ENCODE assay signal across 10 mouse cellular contexts in genomic region chr9:40811860-40812259, GRCm38 (mm10). TPM values are rescaled to one million over a fixed set of nuclear protein-coding genes. Genes with fewer than 3 reads are reported as not detected.
DNase-seq lines count a peak whose midpoint lies in the region; ATAC-seq and TF ChIP-seq lines count a peak whose summit lies in the region.
"Had no signal": no experiment of that assay in that cellular context is flagged by ENCODE, and none has a peak within 500 bp of the region (broad histone marks: within the 10 kb centered on the region; RNA-seq: fewer than 3 reads in every experiment).

No protein-coding gene starts in this region.

- H3K27me3 ChIP-seq in intestine, postnatal 0 days (replicated peaks; ENCODE audit: control insufficient read depth, insufficient read depth, low read length) = no peaks in the 10 kb centered on the region
- H3K27me3 ChIP-seq in intestine, embryonic 15.5 days (replicated peaks) = no peaks in the 10 kb centered on the region
- H3K27me3 ChIP-seq: midbrain, embryonic 12.5 days had no signal

- peak; percentile 59 for TF ChIP-seq CTCF in intestine, postnatal 0 days (IDR thresholded peaks at IDR 0.05; ENCODE audit: low read depth)

- H3K9ac ChIP-seq in intestine, postnatal 0 days (ENCODE audit: low read depth, low read length) = no peak overlapping the region
- H3K9ac ChIP-seq in intestine, embryonic 15.5 days = no peak overlapping the region
- H3K9ac ChIP-seq: midbrain, embryonic 12.5 days had no signal

- 62% methylated on average over 2 of the region's 2 CpGs for WGBS in intestine, postnatal 0 days
- WGBS in intestine, embryonic 15.5 days = 67% methylated on average over 2 of the region's 2 CpGs

- no peak overlapping the region for H3K4me2 ChIP-seq in intestine, postnatal 0 days (replicated peaks; ENCODE audit: low read depth)
- no peak overlapping the region for H3K4me2 ChIP-seq in intestine, embryonic 15.5 days (replicated peaks)
- H3K4me2 ChIP-seq: midbrain, embryonic 12.5 days had no signal

- no peaks in the 10 kb centered on the region for H3K9me3 ChIP-seq in intestine, postnatal 0 days (ENCODE audit: control insufficient read depth)
- no peaks in the 10 kb centered on the region for H3K9me3 ChIP-seq in intestine, embryonic 15.5 days
- H3K9me3 ChIP-seq: midbrain, embryonic 12.5 days had no signal

- ATAC-seq in intestine, postnatal 0 days = no peak
- no peak for ATAC-seq in intestine, embryonic 15.5 days

- no peaks in the 10 kb centered on the region for H3K4me1 ChIP-seq in intestine, postnatal 0 days (replicated peaks; ENCODE audit: control insufficient read depth, insufficient read depth, low read length)
- H3K4me1 ChIP-seq in intestine, embryonic 15.5 days (replicated peaks) = peaks cover 4% of the 10 kb centered on the region

- no peaks in the 10 kb centered on the region for H3K36me3 ChIP-seq in intestine, postnatal 0 days (ENCODE audit: control insufficient read depth, insufficient read depth)
- H3K36me3 ChIP-seq in intestine, embryonic 15.5 days = no peaks in the 10 kb centered on the region

- no peak overlapping the region for H3K4me3 ChIP-seq in intestine, postnatal 0 days (ENCODE audit: low read depth, low read length)
- no peak overlapping the region for H3K4me3 ChIP-seq in intestine, embryonic 15.5 days (replicated peaks)
- H3K4me3 ChIP-seq: midbrain, embryonic 12.5 days had no signal

- no peak overlapping the region for H3K27ac ChIP-seq in intestine, postnatal 0 days (ENCODE audit: low read depth, low read length)
- no peak overlapping the region for H3K27ac ChIP-seq in intestine, embryonic 15.5 days
- H3K27ac ChIP-seq: midbrain, embryonic 12.5 days had no signal

- DNase-seq in spleen, postnatal 4 days (ENCODE audit: low spot score in 2 of 2) = peak; percentile 31 to 69
- no peak for DNase-seq in spleen, postnatal 36 days (ENCODE audit: low spot score in 2 of 2)
- peak; percentile 41 to 69 for DNase-seq in cerebellum, postnatal 25 days
- DNase-seq in thymus, postnatal 4 days = peak; percentile 67
- DNase-seq in layer of hippocampus, postnatal 36 days = no peak
- DNase-seq in adrenal gland, postnatal 36 days = no peak
- DNase-seq: adrenal gland, adult 8-10 months had no signal

RNA-seq across cellular contexts. Expression of gene Hspa8, which starts 11.1 kb away (rescaled TPM):
- polyA plus RNA-seq in intestine, postnatal 0 days (2015; fragmentation: Nextera tagmentation; extraction: Ambion mirVana) = 1,042 and 1,135 TPM in 2 replicates
- polyA plus RNA-seq in intestine, embryonic 15.5 days (2015; fragmentation: Nextera tagmentation; extraction: Ambion mirVana) = 2,425 and 2,606 TPM in 2 replicates
- 1,000 to 10,000 TPM; 2,357 to 2,519 TPM for total RNA-seq in layer of hippocampus, postnatal 36 days (2021)
- total RNA-seq in adrenal gland, postnatal 36 days (2021) = 1,000 to 10,000 TPM; 1,561 to 3,265 TPM

Comparison
In these comparisons a context has a peak if more than half of its experiments do, and no peak if none do; other contexts are left out.
1. DNase-seq: peak in spleen, postnatal 4 days (2 of 2), cerebellum, postnatal 25 days (2 of 2) and thymus, postnatal 4 days (single experiment); none in spleen, postnatal 36 days (0 of 2), layer of hippocampus, postnatal 36 days (0 of 2) and adrenal gland, postnatal 36 days (0 of 2).